Mouse (Mus musculus) T-helper 2 cell (primary cell): ENCODE results near the gene Gm45623.

Source experiments
- in situ Hi-C: fragments of 300-600 bp; cut with MboI, MseI; formaldehyde crosslinking; loops from one replicate; pipeline ENCODE4 v1.15.1; 2025; ENCODE audit warnings: high pct_unique_total_duplicates

The Gm45623 gene

DNA sequence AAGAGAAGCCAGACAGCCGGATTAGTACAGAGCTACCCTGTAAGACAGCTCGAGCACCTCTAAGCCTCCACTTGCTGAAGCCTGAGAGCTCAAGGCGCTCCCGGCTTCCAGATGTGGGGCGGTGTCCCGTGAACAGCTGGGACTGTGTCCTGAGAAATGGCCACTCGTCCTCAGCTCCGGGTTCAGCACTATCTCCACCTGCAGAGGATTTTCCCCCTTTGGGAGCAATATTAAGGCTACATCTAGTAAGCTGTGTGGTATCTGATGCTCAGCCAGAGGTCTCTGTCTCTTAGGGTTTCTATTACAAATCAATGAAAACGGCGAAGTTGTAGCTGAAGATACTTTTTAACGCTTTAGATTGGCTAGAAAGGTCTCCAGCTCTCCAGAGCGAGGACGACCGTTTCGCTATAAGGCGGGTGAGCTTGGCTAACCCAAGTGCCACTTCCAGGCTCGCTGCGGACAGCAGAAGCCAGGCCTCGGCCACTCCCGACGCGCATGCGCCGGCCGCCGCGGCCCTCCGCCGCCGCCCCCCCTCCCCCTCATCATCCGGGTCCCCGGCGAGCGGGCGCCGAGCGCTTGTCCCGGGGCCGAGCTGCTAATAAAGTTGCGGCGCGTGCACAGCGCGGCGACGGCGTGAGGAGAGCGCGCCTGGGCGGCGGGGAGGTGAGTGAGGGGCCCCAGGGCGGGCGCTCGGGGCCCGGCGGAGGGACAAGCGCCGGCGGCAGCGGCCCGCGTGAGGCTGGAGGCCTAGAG, 51.0 kb downstream of the Gm45623 start, which contains the start of gene Smad5:
Gene Smad5, plus strand, starts transcription at position 542 of the 753 bp plus-strand sequence.
- in situ Hi-C loops: no loop called here
